Mouse (Mus musculus) stomach, postnatal 0 days (tissue): Measurements from ENCODE around the gene Clic1.

Experiments
- CTCF ChIP-seq: IDR thresholded peaks from 2 replicates; pipeline ENCODE4 v1.5.1; 2016; ENCODE audit warnings: antibody characterized with exemption, low read depth, mild to moderate bottlenecking, moderate library complexity
- EP300 ChIP-seq: optimal IDR thresholded peaks from 2 replicates; pipeline ENCODE3; 2016; ENCODE audit warnings: antibody characterized with exemption

- TF ChIP-seq CTCF (no peak), EP300 (no peak)
Measured at GRCm38 (mm10) chr17:35026206-35026605, 23.6 kb upstream of the Clic1 start.
